Mouse (Mus musculus) cortical plate, adult 2 months (tissue): Measurements from ENCODE around the gene B3galt1.

Source experiments
- CTCF ChIP-seq: fragments of 200-500 bp; IDR thresholded peaks from 2 replicates; pipeline ENCODE4 v1.5.1; 2011; ENCODE audit warnings: mild to moderate bottlenecking, control low read depth, low read length; ENCODE audit not compliant: insufficient read depth; ENCODE audit errors: extremely low read depth
- POLR2A ChIP-seq: fragments of 200-500 bp; IDR thresholded peaks from 2 replicates; pipeline ENCODE4 v1.6.1; 2011; ENCODE audit warnings: mild to moderate bottlenecking, low read length, control low read depth; ENCODE audit not compliant: insufficient read depth; ENCODE audit errors: extremely low read depth

- no peak for TF ChIP-seq CTCF
- TF ChIP-seq POLR2A, result no peak
Observed at GRCm38 (mm10) chr2:68086101-68086500, 520.4 kb downstream of the B3galt1 start.
